Mouse (Mus musculus): ENCODE results near the gene Cyp2c54. TPM values are rescaled to one million over a fixed set of nuclear protein-coding genes. Genes with fewer than 3 reads are reported as not detected.
"Not testable (repeated sequence)": the region's sequence is repeated elsewhere in the genome, so short reads cannot be mapped to it uniquely, and the experiment has no call there.

Gene Cyp2c54
- not detected in 2 replicates for polyA plus RNA-seq (2015; fragmentation: Nextera tagmentation; extraction: Ambion mirVana)

- ATAC-seq (ENCODE audit: low FRiP score, low TSS enrichment), result no peak
- no peaks in the 10 kb centered on the region for H3K9me3 ChIP-seq (ENCODE audit: control insufficient read depth, low read length)
- H3K4me2 ChIP-seq (replicated peaks; ENCODE audit: low read depth), result no peak within 1 kb of the TSS
- no peak for DNase-seq (ENCODE audit: low spot score)
- TF ChIP-seq CTCF (IDR thresholded peaks at IDR 0.05; ENCODE audit: low read depth), result no peak
- no peak for TF ChIP-seq EP300 (optimal IDR thresholded peaks at IDR 0.05)
- H3K4me1 ChIP-seq (replicated peaks; ENCODE audit: control insufficient read depth, insufficient read depth), result no peaks in the 10 kb centered on the region
- no peak within 1 kb of the TSS for H3K27ac ChIP-seq (replicated peaks)
- no peaks in the 10 kb centered on the region for H3K27me3 ChIP-seq (ENCODE audit: control insufficient read depth, insufficient read depth, low read length)
- no peaks in the 10 kb centered on the region for H3K36me3 ChIP-seq (ENCODE audit: control insufficient read depth, insufficient read depth, low read length)
- H3K4me3 ChIP-seq (ENCODE audit: low read depth, low read length), result no peak within 1 kb of the TSS
- no peak within 1 kb of the TSS for H3K9ac ChIP-seq (ENCODE audit: low read length)
These were observed at the start of gene Cyp2c54 for GRCm38 (mm10) chr19:40073701-40074100. Gene Cyp2c54, minus strand, starts transcription at chr19:40073827.

GRCm38 (mm10) chr19:40119624-40120023 lies 46.0 kb upstream of the Cyp2c54 start:
- not testable (repeated sequence) for ATAC-seq (ENCODE audit: low FRiP score, low TSS enrichment); H3K4me3 ChIP-seq (ENCODE audit: low read depth, low read length); H3K9me3 ChIP-seq (ENCODE audit: control insufficient read depth, low read length); H3K27ac ChIP-seq (replicated peaks); H3K4me2 ChIP-seq (replicated peaks; ENCODE audit: low read depth); H3K27me3 ChIP-seq (ENCODE audit: control insufficient read depth, insufficient read depth, low read length); DNase-seq (ENCODE audit: low spot score); H3K4me1 ChIP-seq (replicated peaks; ENCODE audit: control insufficient read depth, insufficient read depth); H3K36me3 ChIP-seq (ENCODE audit: control insufficient read depth, insufficient read depth, low read length); H3K9ac ChIP-seq (ENCODE audit: low read length)
- WGBS, result 77% methylated on average over 13 of the region's 13 CpGs

GRCm38 (mm10) chr19:40091111-40091510 lies 17.5 kb upstream of the Cyp2c54 start:
- 67% methylated on average over 3 of the region's 3 CpGs for WGBS
- TF ChIP-seq CTCF (IDR thresholded peaks at IDR 0.05; ENCODE audit: low read depth), result no peak
- TF ChIP-seq EP300 (optimal IDR thresholded peaks at IDR 0.05), result no peak
- Histone ChIP-seq H3K27ac (replicated peaks) (no peak overlapping the region), H3K27me3 (ENCODE audit: control insufficient read depth, insufficient read depth, low read length) (no peaks in the 10 kb centered on the region), H3K4me3 (ENCODE audit: low read depth, low read length) (no peak overlapping the region), H3K4me1 (replicated peaks; ENCODE audit: control insufficient read depth, insufficient read depth) (no peaks in the 10 kb centered on the region), H3K4me2 (replicated peaks; ENCODE audit: low read depth) (no peak overlapping the region), H3K9me3 (ENCODE audit: control insufficient read depth, low read length) (no peaks in the 10 kb centered on the region), H3K9ac (ENCODE audit: low read length) (no peak overlapping the region), H3K36me3 (ENCODE audit: control insufficient read depth, insufficient read depth, low read length) (no peaks in the 10 kb centered on the region)
- ATAC-seq (ENCODE audit: low FRiP score, low TSS enrichment), result no peak
- DNase-seq (ENCODE audit: low spot score), result no peak

GRCm38 (mm10) chr19:40089421-40089820 lies 15.8 kb upstream of the Cyp2c54 start, which contains the start of gene Cyp2c50:
Gene Cyp2c50, plus strand, starts transcription at chr19:40089688.
- H3K4me1 ChIP-seq (replicated peaks; ENCODE audit: control insufficient read depth, insufficient read depth); ATAC-seq (ENCODE audit: low FRiP score, low TSS enrichment); H3K27ac ChIP-seq (replicated peaks); H3K4me2 ChIP-seq (replicated peaks; ENCODE audit: low read depth); DNase-seq (ENCODE audit: low spot score); H3K27me3 ChIP-seq (ENCODE audit: control insufficient read depth, insufficient read depth, low read length); H3K4me3 ChIP-seq (ENCODE audit: low read depth, low read length); H3K36me3 ChIP-seq (ENCODE audit: control insufficient read depth, insufficient read depth, low read length); H3K9me3 ChIP-seq (ENCODE audit: control insufficient read depth, low read length); H3K9ac ChIP-seq (ENCODE audit: low read length): not testable (repeated sequence)
- 90% methylated on average over 1 of the region's 1 CpGs for WGBS

- ATAC-seq (ENCODE audit: low FRiP score, low TSS enrichment) (no peak), DNase-seq (ENCODE audit: low spot score) (no peak)
- no peaks in the 10 kb centered on the region for H3K27me3 ChIP-seq (ENCODE audit: control insufficient read depth, insufficient read depth, low read length)
- no peaks in the 10 kb centered on the region for H3K9me3 ChIP-seq (ENCODE audit: control insufficient read depth, low read length)
- H3K4me1 ChIP-seq (replicated peaks; ENCODE audit: control insufficient read depth, insufficient read depth), result no peaks in the 10 kb centered on the region
- H3K4me3 ChIP-seq (ENCODE audit: low read depth, low read length), result no peak overlapping the region
- H3K36me3 ChIP-seq (ENCODE audit: control insufficient read depth, insufficient read depth, low read length), result no peaks in the 10 kb centered on the region
- WGBS, result 79% methylated on average over 1 of the region's 1 CpGs
- H3K9ac ChIP-seq (ENCODE audit: low read length), result no peak overlapping the region
- H3K27ac ChIP-seq (replicated peaks), result no peak overlapping the region
- no peak overlapping the region for H3K4me2 ChIP-seq (replicated peaks; ENCODE audit: low read depth)
- TF ChIP-seq CTCF (IDR thresholded peaks at IDR 0.05; ENCODE audit: low read depth) (no peak), EP300 (optimal IDR thresholded peaks at IDR 0.05) (no peak)
These were observed 14.8 kb upstream of the Cyp2c54 start for GRCm38 (mm10) chr19:40088381-40088780.

- 93% methylated on average over 1 of the region's 1 CpGs for WGBS
- not testable (repeated sequence) for H3K27ac ChIP-seq (replicated peaks); H3K27me3 ChIP-seq (ENCODE audit: control insufficient read depth, insufficient read depth, low read length); DNase-seq (ENCODE audit: low spot score); H3K9me3 ChIP-seq (ENCODE audit: control insufficient read depth, low read length); H3K4me3 ChIP-seq (ENCODE audit: low read depth, low read length); H3K9ac ChIP-seq (ENCODE audit: low read length); H3K36me3 ChIP-seq (ENCODE audit: control insufficient read depth, insufficient read depth, low read length); H3K4me2 ChIP-seq (replicated peaks; ENCODE audit: low read depth); H3K4me1 ChIP-seq (replicated peaks; ENCODE audit: control insufficient read depth, insufficient read depth); ATAC-seq (ENCODE audit: low FRiP score, low TSS enrichment)
These were observed 81.5 kb downstream of the Cyp2c54 start, which contains the start of gene Cyp2c37 for GRCm38 (mm10) chr19:39992140-39992539. Gene Cyp2c37, plus strand, starts transcription at chr19:39992424.
